Mouse (Mus musculus) liver, embryonic 18 days (tissue): Measurements from ENCODE around the gene Psmb7. TPM values are rescaled to one million over a fixed set of nuclear protein-coding genes. Genes with fewer than 3 reads are reported as not detected.

ENCODE experiments used
- polyA plus RNA-seq: library from polyadenylated mRNA; depleted of rRNA; stranded (reverse); fragments of >200 nt; gene quantifications from 2 replicates; pipeline ENCODE4 v1.2.3, GENCODE M21; 2012; rRNA removed

Gene Psmb7
- 122 and 128 TPM in 2 replicates for polyA plus RNA-seq

GRCm38 (mm10) chr2:38643625-38644427, at the start of gene Psmb7:
Gene Psmb7, minus strand, starts transcription at chr2:38644087.

Other genes with a start within 250 kb of the Psmb7 start
- 22.8 and 27.7 TPM in 2 replicates for gene Nek6, start 132.4 kb downstream of the Psmb7 start, polyA plus RNA-seq
- 0.02 TPM in 1 of 2 replicates, not detected in the other for gene Nr5a1, start 70.5 kb upstream of the Psmb7 start, polyA plus RNA-seq